Mouse (Mus musculus): ENCODE measurements around the gene Tgfbr2.

GRCm38 (mm10) chr9:116198488-116198887 lies 23.3 kb upstream of the Tgfbr2 start:
- no peak for TF ChIP-seq EP300 (IDR thresholded peaks at IDR 0.05; ENCODE audit: low read depth)
- TF ChIP-seq CTCF (IDR thresholded peaks at IDR 0.05; ENCODE audit: low read depth) = no peak

Measured in liver, embryonic 14.5 days (tissue).